ENCODE assay signal across 19 mouse cellular contexts in the genomic region with DNA sequence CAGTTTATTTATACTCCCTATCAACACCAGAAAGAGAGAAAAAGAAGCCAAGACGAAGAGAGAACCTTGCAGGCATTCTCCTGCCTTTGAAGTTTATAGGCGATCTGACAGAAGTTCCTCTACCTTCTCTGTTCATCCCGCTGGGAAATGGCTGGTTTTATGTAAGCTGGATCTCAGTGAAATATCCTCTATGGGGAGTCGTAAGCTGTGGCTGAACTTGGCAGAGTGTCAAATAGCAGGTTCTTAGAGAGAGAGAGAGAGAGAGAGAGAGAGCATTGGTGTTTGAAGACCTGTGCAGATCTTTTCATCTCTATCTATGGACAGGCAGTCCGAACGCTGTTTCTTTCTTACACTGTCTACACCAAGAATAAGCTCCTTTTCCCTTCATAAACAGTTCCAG. TPM values are rescaled to one million over a fixed set of nuclear protein-coding genes. Genes with fewer than 3 reads are reported as not detected.
A peak's percentile ranks its signal among the peaks of the same experiment; 100 is the strongest.
DNase-seq lines count a peak whose midpoint lies in the region; ATAC-seq and TF ChIP-seq lines count a peak whose summit lies in the region.
"Had no signal": no experiment of that assay in that cellular context is flagged by ENCODE, and none has a peak within 500 bp of the region (broad histone marks: within the 10 kb centered on the region; RNA-seq: fewer than 3 reads in every experiment).

No protein-coding gene starts in this region.

- TF ChIP-seq POLR2A in brain, embryonic 14.5 days (IDR thresholded peaks at IDR 0.05; ENCODE audit: borderline replicate concordance, extremely low read depth, insufficient read depth, insufficient read length, poor library complexity, severe bottlenecking): no peak

- no peak overlapping the region for H3K9ac ChIP-seq in heart, embryonic 16.5 days (ENCODE audit: low read length)
- no peak overlapping the region for H3K9ac ChIP-seq in intestine, embryonic 15.5 days
- H3K9ac ChIP-seq: forebrain, embryonic 15.5 days; hindbrain, embryonic 15.5 days; liver, embryonic 14.5 days had no signal

- no peak for ATAC-seq in heart, embryonic 16.5 days (replicated peaks; ENCODE audit: extremely low read depth, insufficient read depth, low FRiP score)
- no peak for ATAC-seq in intestine, embryonic 15.5 days
- ATAC-seq: forebrain, embryonic 15.5 days had no signal

- H3K4me1 ChIP-seq in heart, embryonic 16.5 days (ENCODE audit: control insufficient read depth, insufficient read depth, low read length): peaks cover 43% of the 10 kb centered on the region
- peaks cover 12% of the 10 kb centered on the region for H3K4me1 ChIP-seq in intestine, embryonic 15.5 days (replicated peaks)

- no peaks in the 10 kb centered on the region for H3K9me3 ChIP-seq in heart, embryonic 16.5 days (replicated peaks; ENCODE audit: control insufficient read depth, low read length)
- no peaks in the 10 kb centered on the region for H3K9me3 ChIP-seq in intestine, embryonic 15.5 days
- H3K9me3 ChIP-seq: forebrain, embryonic 15.5 days; hindbrain, embryonic 15.5 days had no signal

- no peaks in the 10 kb centered on the region for H3K27me3 ChIP-seq in heart, embryonic 16.5 days (ENCODE audit: control insufficient read depth, insufficient read depth, low read length)
- no peaks in the 10 kb centered on the region for H3K27me3 ChIP-seq in intestine, embryonic 15.5 days (replicated peaks)
- H3K27me3 ChIP-seq: forebrain, embryonic 15.5 days; hindbrain, embryonic 15.5 days had no signal

- H3K27ac ChIP-seq in heart, embryonic 16.5 days (ENCODE audit: low read length): peak overlapping the region; percentile 62
- H3K27ac ChIP-seq in intestine, embryonic 15.5 days: no peak overlapping the region
- H3K27ac ChIP-seq: forebrain, embryonic 15.5 days; hindbrain, embryonic 15.5 days; liver, embryonic 14.5 days had no signal

- TF ChIP-seq CTCF in brain, embryonic 14.5 days (IDR thresholded peaks at IDR 0.05; ENCODE audit: borderline replicate concordance, extremely low read depth, insufficient read depth, insufficient read length): no peak

- intact Hi-C loops in heart, postnatal 36 days (cut with DNase I): no loop called here

- WGBS in heart, embryonic 16.5 days: 42% methylated on average over 6 of the region's 6 CpGs
- 54% methylated on average over 6 of the region's 6 CpGs for WGBS in intestine, embryonic 15.5 days

- H3K4me2 ChIP-seq in heart, embryonic 16.5 days (ENCODE audit: low read depth, low read length): no peak overlapping the region
- no peak overlapping the region for H3K4me2 ChIP-seq in intestine, embryonic 15.5 days (replicated peaks)
- H3K4me2 ChIP-seq: forebrain, embryonic 15.5 days; hindbrain, embryonic 15.5 days had no signal

- H3K36me3 ChIP-seq in heart, embryonic 16.5 days (ENCODE audit: control insufficient read depth, insufficient read depth): no peaks in the 10 kb centered on the region
- H3K36me3 ChIP-seq in intestine, embryonic 15.5 days: no peaks in the 10 kb centered on the region
- H3K36me3 ChIP-seq: forebrain, embryonic 15.5 days; hindbrain, embryonic 15.5 days had no signal

- no peak overlapping the region for H3K4me3 ChIP-seq in heart, embryonic 16.5 days (ENCODE audit: low read length)
- H3K4me3 ChIP-seq in intestine, embryonic 15.5 days (replicated peaks): no peak overlapping the region
- H3K4me3 ChIP-seq: forebrain, embryonic 15.5 days; hindbrain, embryonic 15.5 days had no signal

- DNase-seq in heart, adult 11 months: peak; percentile 50
- no peak for DNase-seq in heart, postnatal 36 days
- DNase-seq in kidney, postnatal 14 days: peak; percentile 32
- no peak for DNase-seq in kidney, adult 11 months
- peak; percentile 70 for DNase-seq in brain, embryonic 14.5 days (ENCODE audit: low read depth)
- DNase-seq in left cerebral cortex, adult 11 months (ENCODE audit: low spot score): no peak
- DNase-seq: adrenal gland, postnatal 14 days; cerebellum, adult 8-10 months; kidney, adult 8-10 months; kidney, postnatal 4 days; lung, postnatal 10 days; right cerebral cortex, postnatal 4 days; thymus, postnatal 14 days had no signal

RNA-seq across cellular contexts. Expression of a gene that starts 2.9 kb away (rescaled TPM):
- total RNA-seq in heart, postnatal 36 days (2021): 100 to 1,000 TPM; 196 to 201 TPM
- polyA plus RNA-seq in brain, embryonic 14.5 days (2012; rRNA removed): 3.8 and 5.1 TPM in 2 replicates
- 139 and 153 TPM in 2 replicates for polyA plus RNA-seq in heart, embryonic 16.5 days (2015; fragmentation: Nextera tagmentation; extraction: Ambion mirVana)
- polyA plus RNA-seq in intestine, embryonic 15.5 days (2015; fragmentation: Nextera tagmentation; extraction: Ambion mirVana): 5.6 and 7.1 TPM in 2 replicates
- total RNA-seq: neutrophil, adult 5-6 weeks had no signal

Comparison
In these comparisons a context has a peak if more than half of its experiments do, and no peak if none do; other contexts are left out.
1. DNase-seq: peak in heart, adult 11 months (single experiment), kidney, postnatal 14 days (single experiment) and brain, embryonic 14.5 days (single experiment); none in heart, postnatal 36 days (0 of 2), kidney, adult 11 months (single experiment) and left cerebral cortex, adult 11 months (single experiment).
2. RNA of a gene that starts 2.9 kb away (polyA plus RNA-seq): 139 to 153 TPM in heart, embryonic 16.5 days; 5.6 to 7.1 TPM in intestine, embryonic 15.5 days and 3.8 to 5.1 TPM in brain, embryonic 14.5 days; every median in the first group is over 10 times any median in the second.